Mouse (Mus musculus): Measurements from ENCODE around the gene Insm1.

- TF ChIP-seq GATA1 (IDR thresholded peaks at IDR 0.05; ENCODE audit: low read length) (no peak), TAL1 (IDR thresholded peaks at IDR 0.05; ENCODE audit: low read length) (no peak)
Measured at GRCm38 (mm10) chr2:146249033-146249432, 27.3 kb downstream of the Insm1 start.

Measured in erythroblast, embryonic 14.5 days (primary cell).